Mouse (Mus musculus) thymus, adult 2 months (tissue): ENCODE measurements around the gene Nsf.

Experiments used
- CTCF ChIP-seq: fragments of 200-500 bp; IDR thresholded peaks from 2 replicates; pipeline ENCODE4 v1.5.1; 2012; ENCODE audit warnings: mild to moderate bottlenecking, control low read depth, low read length, moderate library complexity, borderline replicate concordance; ENCODE audit not compliant: control insufficient read depth, poor library complexity, insufficient read depth; ENCODE audit errors: extremely low read depth
- POLR2A ChIP-seq: fragments of 200-500 bp; IDR thresholded peaks from 2 replicates; pipeline ENCODE4 v1.6.1; 2012; ENCODE audit warnings: mild to moderate bottlenecking, low read length, control low read depth, moderate library complexity; ENCODE audit not compliant: control insufficient read depth, poor library complexity, insufficient read depth; ENCODE audit errors: extremely low read depth

GRCm38 (mm10) chr11:103814808-103815207, 139.0 kb downstream of the Nsf start:
- TF ChIP-seq POLR2A (no peak), CTCF (no peak)
